Mouse (Mus musculus) olfactory bulb, adult 2 months (tissue): ENCODE results near the gene St6galnac3.

Experiments
- CTCF ChIP-seq: fragments of 200-500 bp; IDR thresholded peaks from 2 replicates; pipeline ENCODE4 v1.5.1; 2012; ENCODE audit warnings: low read depth, mild to moderate bottlenecking, low read length, moderate library complexity; ENCODE audit not compliant: insufficient read depth
- POLR2A ChIP-seq: fragments of 200-500 bp; IDR thresholded peaks from 2 replicates; pipeline ENCODE4 v1.6.1; 2012; ENCODE audit warnings: mild to moderate bottlenecking, low read depth, low read length, moderate library complexity; ENCODE audit not compliant: insufficient read depth

DNA sequence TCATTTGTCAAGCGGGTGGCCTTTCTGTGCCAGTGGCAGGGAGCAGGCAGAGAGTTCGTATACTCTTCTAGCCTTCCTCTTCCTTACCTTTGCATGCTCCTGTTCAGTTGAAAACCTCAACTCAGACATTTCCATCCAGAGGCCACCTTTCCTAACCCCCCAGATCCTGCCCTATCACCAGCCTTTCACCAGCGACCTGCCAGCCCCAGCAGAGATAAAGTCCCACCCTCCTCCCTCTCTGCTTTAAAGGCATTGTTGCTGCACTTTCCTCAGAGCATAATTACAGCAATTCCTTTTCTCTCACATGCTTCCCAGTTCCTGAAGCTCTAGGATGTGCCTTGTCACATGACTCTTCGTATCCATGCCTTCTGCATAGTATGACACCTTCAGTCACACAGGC is 215.3 kb downstream of the St6galnac3 start:
- TF ChIP-seq CTCF = no peak
- TF ChIP-seq POLR2A = no peak
